Mouse (Mus musculus) testis, adult 2 months (tissue): Measurements from ENCODE around the gene Nrg3. TPM values are rescaled to one million over a fixed set of nuclear protein-coding genes. Genes with fewer than 3 reads are reported as not detected.

Source experiments
- H3K27ac ChIP-seq: fragments of 200-500 bp; 2 replicates; pipeline ENCODE4 v1.5.1; 2012; ENCODE audit warnings: low read depth, low read length; ENCODE audit not compliant: control insufficient read depth, insufficient read depth
- H3K27me3 ChIP-seq: fragments of 200-500 bp; 2 replicates; pipeline ENCODE4 v1.6.1; 2012; ENCODE audit warnings: mild to moderate bottlenecking, low read length, moderate library complexity; ENCODE audit not compliant: control insufficient read depth, insufficient read depth
- H3K36me3 ChIP-seq: fragments of 200-500 bp; 2 replicates; pipeline ENCODE4 v1.6.1; 2012; ENCODE audit warnings: mild to moderate bottlenecking, low read length; ENCODE audit not compliant: control insufficient read depth, insufficient read depth
- H3K4me1 ChIP-seq: fragments of 200-500 bp; 2 replicates; pipeline ENCODE4 v1.6.1; 2012; ENCODE audit warnings: low read length; ENCODE audit not compliant: control insufficient read depth, insufficient read depth
- H3K4me3 ChIP-seq: fragments of 200-500 bp; 2 replicates; pipeline ENCODE4 v1.5.1; 2012; ENCODE audit warnings: low read depth, mild to moderate bottlenecking, low read length, moderate library complexity, mixed read lengths; ENCODE audit not compliant: control insufficient read depth
- CTCF ChIP-seq: fragments of 200-500 bp; IDR thresholded peaks from 2 replicates; pipeline ENCODE4 v1.5.1; 2012; ENCODE audit warnings: low read depth, mild to moderate bottlenecking, inconsistent platforms, low read length, moderate library complexity; ENCODE audit not compliant: control insufficient read depth, insufficient read depth, insufficient replicate concordance
- POLR2A ChIP-seq: fragments of 200-500 bp; IDR thresholded peaks from 2 replicates; pipeline ENCODE4 v1.6.1; 2012; ENCODE audit warnings: low read depth, mild to moderate bottlenecking, inconsistent platforms, low read length, moderate library complexity; ENCODE audit not compliant: control insufficient read depth
- polyA plus RNA-seq: library from polyadenylated mRNA; depleted of rRNA; stranded (reverse); fragments of >200 nt; gene quantifications from 2 replicates; pipeline ENCODE4 v1.2.3, GENCODE M21; 2012

The Nrg3 gene
- polyA plus RNA-seq, 1 experiment, result 0.21 TPM

DNA sequence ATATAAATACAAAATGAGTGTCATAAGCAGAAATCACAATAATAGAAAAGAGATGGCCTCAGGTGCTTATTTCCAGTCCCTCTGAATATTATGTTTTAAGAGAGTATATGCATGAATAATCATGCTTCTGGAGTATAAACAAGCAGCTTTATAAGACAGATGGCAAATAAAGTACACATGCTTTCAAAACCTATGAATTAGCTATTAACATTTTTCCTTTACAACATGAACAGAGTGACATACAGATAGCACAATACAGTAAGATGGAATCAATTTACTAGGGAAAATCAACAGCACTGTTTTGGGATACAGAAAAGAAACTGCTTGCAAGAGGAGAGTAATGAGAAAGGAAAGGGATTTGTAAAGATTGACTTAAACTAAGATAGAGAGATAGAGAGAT is 875.2 kb downstream of the Nrg3 start:
- no peaks in the 10 kb centered on the region for H3K4me1 ChIP-seq
- TF ChIP-seq CTCF (no peak), POLR2A (no peak)
- H3K36me3 ChIP-seq, result no peaks in the 10 kb centered on the region
- H3K27me3 ChIP-seq, result no peaks in the 10 kb centered on the region
- H3K27ac ChIP-seq, result no peak overlapping the region
- no peak overlapping the region for H3K4me3 ChIP-seq

DNA sequence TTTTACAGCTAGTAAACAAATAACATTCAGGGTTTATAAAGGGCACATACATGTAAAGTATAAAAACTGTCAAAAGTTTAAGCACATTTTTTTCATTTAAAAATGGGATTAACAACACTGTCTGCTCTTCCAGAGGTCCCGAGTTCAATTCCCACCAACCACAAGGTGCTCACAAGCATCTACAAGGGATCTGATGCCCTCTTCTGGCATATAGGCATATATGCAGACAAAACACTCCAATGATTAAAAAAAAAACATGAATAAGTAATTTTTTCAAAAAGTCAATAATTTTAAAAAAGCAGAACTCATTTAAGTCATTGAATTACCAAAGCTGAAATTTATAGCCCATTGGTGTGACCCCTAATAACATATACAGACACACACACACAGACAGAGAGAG is 878.6 kb downstream of the Nrg3 start:
- no peaks in the 10 kb centered on the region for H3K36me3 ChIP-seq
- no peak overlapping the region for H3K27ac ChIP-seq
- H3K4me1 ChIP-seq, result no peaks in the 10 kb centered on the region
- H3K4me3 ChIP-seq, result no peak overlapping the region
- no peaks in the 10 kb centered on the region for H3K27me3 ChIP-seq
- TF ChIP-seq POLR2A (no peak), CTCF (no peak)

DNA sequence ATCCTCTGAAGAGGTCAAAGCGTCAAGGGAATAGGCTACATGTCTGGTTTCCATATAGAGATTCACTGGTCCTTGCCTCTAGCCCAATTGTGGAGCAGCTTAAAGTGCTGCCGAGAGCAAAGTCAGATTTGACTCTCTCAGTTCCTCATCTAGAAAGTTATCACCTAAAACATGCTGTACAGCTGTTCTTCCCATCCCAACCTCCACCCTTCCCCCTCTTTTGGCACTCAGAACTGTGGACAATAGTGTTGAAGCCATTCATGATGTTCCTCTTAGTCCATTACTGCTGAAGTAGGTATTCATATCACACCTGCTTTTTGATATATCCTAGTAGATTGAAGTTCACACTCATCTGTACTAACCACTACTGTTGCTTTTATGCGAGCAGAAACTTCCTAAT is 896.1 kb downstream of the Nrg3 start:
- TF ChIP-seq POLR2A (no peak), CTCF (no peak)
- no peak overlapping the region for H3K4me3 ChIP-seq
- H3K36me3 ChIP-seq, result no peaks in the 10 kb centered on the region
- no peaks in the 10 kb centered on the region for H3K4me1 ChIP-seq
- H3K27me3 ChIP-seq, result no peaks in the 10 kb centered on the region
- H3K27ac ChIP-seq, result no peak overlapping the region

DNA sequence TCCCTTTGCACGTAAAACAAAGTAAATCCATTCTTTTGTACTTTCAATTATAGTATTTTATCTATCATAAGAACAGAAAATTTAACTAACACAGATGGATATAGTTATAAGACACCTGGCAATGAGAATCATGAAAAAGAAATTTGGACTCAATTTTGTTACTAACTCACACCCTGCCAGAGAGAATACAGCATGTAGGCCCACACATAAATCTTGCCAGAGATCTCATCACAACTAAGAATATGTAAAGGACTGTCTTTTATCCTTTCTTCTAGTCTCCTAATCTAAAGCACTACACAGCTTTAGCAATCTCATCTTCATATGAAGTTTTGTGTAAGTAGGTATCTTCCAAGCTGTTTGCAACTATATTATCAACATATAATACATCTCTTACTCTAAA is 904.7 kb downstream of the Nrg3 start:
- Histone ChIP-seq H3K4me1 (no peaks in the 10 kb centered on the region), H3K27me3 (no peaks in the 10 kb centered on the region), H3K4me3 (no peak overlapping the region), H3K27ac (no peak overlapping the region), H3K36me3 (no peaks in the 10 kb centered on the region)
- TF ChIP-seq CTCF (no peak), POLR2A (no peak)

DNA sequence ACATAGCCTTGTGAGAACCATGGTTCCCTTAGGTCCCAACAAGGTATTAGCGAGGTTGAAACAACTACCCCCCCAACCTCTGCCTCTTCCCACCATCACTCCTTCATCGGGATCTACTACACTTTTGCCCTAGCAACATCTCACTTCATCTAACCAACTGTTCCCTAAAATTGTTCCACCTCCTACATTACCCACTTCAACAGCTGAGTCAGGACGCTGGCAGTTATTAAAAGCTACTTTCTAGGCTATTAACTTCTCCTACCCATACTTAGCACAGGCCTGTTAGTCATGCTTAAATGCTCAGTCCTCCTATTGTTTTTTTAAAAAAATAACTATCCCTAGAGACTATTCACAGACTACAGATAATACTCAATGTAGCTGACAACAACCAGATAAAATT is 906.7 kb downstream of the Nrg3 start:
- Histone ChIP-seq H3K36me3 (no peaks in the 10 kb centered on the region), H3K27ac (no peak overlapping the region), H3K4me1 (no peaks in the 10 kb centered on the region), H3K27me3 (no peaks in the 10 kb centered on the region), H3K4me3 (no peak overlapping the region)
- TF ChIP-seq POLR2A (no peak), CTCF (no peak)

DNA sequence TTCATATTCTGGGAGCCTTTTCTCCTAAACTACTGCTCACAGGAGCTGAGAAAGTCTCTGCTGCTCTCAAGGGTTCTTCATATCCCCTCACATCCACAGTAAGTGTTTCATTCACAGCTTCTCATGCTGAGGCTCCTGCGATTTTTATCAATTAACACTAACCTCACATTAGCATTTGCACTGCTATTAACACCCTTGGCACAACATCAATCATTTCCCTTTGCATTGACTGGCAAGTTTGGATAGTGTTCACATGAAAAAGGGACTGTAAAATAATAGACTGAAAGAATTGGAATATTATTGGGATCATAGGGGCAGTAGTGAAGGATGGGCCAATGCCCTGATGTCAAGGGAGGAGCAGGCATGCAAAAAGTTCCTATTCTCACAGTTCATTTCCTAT is 918.3 kb downstream of the Nrg3 start:
- Histone ChIP-seq H3K27me3 (no peaks in the 10 kb centered on the region), H3K4me3 (no peak overlapping the region), H3K27ac (no peak overlapping the region), H3K4me1 (no peaks in the 10 kb centered on the region), H3K36me3 (no peaks in the 10 kb centered on the region)
- TF ChIP-seq CTCF (no peak), POLR2A (no peak)

DNA sequence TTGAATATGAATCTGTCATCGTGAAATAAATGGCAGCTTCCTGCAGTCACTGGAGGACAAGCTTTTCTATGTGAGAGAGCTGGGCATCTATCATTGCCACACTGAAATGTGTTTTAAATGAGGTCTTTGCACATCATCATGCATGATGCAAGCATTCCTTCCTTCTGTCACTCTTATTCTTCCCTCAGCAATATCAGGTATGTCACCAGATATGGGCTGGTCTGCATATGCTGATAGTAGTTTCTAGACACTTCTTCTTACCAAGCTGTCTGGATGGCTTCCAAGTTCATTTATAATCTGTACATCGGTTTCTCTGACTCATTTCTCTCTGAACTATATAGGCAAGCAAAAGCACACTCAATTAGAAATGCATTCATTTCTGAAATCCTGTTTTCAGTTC is 925.6 kb downstream of the Nrg3 start:
- H3K27me3 ChIP-seq, result no peaks in the 10 kb centered on the region
- H3K27ac ChIP-seq, result no peak overlapping the region
- no peak for TF ChIP-seq POLR2A
- no peak for TF ChIP-seq CTCF
- H3K4me1 ChIP-seq, result no peaks in the 10 kb centered on the region
- H3K4me3 ChIP-seq, result no peak overlapping the region
- H3K36me3 ChIP-seq, result no peaks in the 10 kb centered on the region

DNA sequence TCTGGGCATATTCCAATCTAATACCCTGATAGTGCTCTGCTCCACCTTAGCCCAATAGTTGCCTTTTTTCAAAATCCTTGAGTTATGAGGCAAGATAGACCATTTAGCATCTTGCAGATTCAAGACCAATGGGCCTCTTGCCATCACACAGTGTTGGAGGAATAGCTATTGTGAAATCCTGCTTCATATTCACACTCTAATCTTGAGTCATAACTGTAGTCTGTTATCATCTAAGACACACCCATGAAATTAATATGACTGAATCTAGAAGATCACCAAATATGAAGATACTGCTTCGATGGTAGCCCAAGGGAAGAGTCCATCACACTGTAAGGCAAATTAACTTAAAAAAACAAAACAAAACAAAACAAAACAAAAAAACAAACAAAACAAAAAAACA is 937.7 kb downstream of the Nrg3 start:
- Histone ChIP-seq H3K4me1 (no peaks in the 10 kb centered on the region), H3K27me3 (no peaks in the 10 kb centered on the region), H3K36me3 (no peaks in the 10 kb centered on the region), H3K4me3 (no peak overlapping the region), H3K27ac (no peak overlapping the region)
- TF ChIP-seq CTCF (no peak), POLR2A (no peak)
